Mouse (Mus musculus) erythroblast, embryonic 14.5 days (primary cell): ENCODE results near the gene Kcng4. TPM values are rescaled to one million over a fixed set of nuclear protein-coding genes. Genes with fewer than 3 reads are reported as not detected.

Experiments
- H3K27me3 ChIP-seq: 2 replicates; pipeline ENCODE4 v1.6.1; 2012; ENCODE audit warnings: inconsistent platforms; ENCODE audit not compliant: control insufficient read depth
- H3K36me3 ChIP-seq: 2 replicates; pipeline ENCODE4 v1.6.1; 2012; ENCODE audit warnings: mild to moderate bottlenecking, inconsistent platforms; ENCODE audit not compliant: control insufficient read depth
- H3K4me1 ChIP-seq: 2 replicates; pipeline ENCODE4 v1.6.1; 2012; ENCODE audit warnings: inconsistent platforms; ENCODE audit not compliant: control insufficient read depth
- H3K4me3 ChIP-seq: replicated peaks from 2 replicates; pipeline ENCODE3; 2012; ENCODE audit warnings: moderate library complexity, mild to moderate bottlenecking, inconsistent platforms
- H3K9me3 ChIP-seq: 2 replicates; pipeline ENCODE4 v1.6.1; 2012; ENCODE audit warnings: low read length, inconsistent platforms, mixed read lengths; ENCODE audit not compliant: control insufficient read depth
- GATA1 ChIP-seq: IDR thresholded peaks from 2 replicates; pipeline ENCODE4 v1.6.1; 2012; ENCODE audit warnings: low read length, inconsistent platforms, mixed read lengths
- TAL1 ChIP-seq: IDR thresholded peaks from 3 replicates; pipeline ENCODE4 v1.6.1; 2012; ENCODE audit warnings: low read length, inconsistent platforms, mixed read lengths
- polyA plus RNA-seq: library from polyadenylated mRNA; stranded (reverse); fragments of >175 nt; gene quantifications from 2 replicates; pipeline ENCODE4 v1.2.3, GENCODE M21; 2012

Kcng4 gene
- polyA plus RNA-seq, 1 experiment: not detected

DNA sequence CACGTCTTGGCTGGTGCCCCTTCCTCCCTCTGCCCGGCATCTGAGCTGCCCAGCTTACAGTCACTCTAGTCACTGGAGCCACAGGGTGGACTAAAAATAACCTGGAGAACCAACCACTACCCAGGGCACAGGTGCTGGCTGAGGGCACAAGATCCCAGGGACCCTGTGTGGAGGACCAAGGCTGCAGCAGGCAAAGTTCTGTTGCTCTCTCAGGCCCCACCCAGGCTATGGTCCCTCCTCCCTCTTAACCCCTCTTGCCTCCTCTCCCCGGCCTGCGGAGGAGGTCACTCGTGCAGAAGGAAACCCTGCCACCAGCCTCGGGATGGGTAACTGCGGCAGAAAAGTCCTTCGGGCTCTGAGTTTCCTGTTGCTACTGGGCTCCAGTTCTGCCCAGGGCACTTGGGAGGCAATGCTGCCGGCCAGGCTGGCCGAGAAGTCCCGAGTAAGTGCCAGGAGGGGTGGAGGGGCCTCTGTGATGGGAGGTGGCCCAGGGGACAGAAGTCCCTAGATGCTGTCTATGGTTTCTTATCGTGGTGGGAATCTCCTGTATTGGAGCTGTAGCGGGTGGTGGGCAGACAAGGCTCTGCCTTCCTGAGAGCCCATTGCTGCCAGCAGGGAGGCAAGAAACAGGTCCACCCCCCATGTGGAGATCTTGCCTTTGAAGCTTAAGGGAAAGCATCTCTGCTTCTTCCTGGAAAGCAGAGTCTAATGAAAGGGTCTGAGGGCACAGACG is 30.9 kb upstream of the Kcng4 start, which contains the start of gene Wfdc1:
Gene Wfdc1, plus strand, starts transcription at position 147 of the 733 bp plus-strand sequence.
- no peaks in the 10 kb centered on the region for H3K4me1 ChIP-seq
- no peaks in the 10 kb centered on the region for H3K36me3 ChIP-seq

DNA sequence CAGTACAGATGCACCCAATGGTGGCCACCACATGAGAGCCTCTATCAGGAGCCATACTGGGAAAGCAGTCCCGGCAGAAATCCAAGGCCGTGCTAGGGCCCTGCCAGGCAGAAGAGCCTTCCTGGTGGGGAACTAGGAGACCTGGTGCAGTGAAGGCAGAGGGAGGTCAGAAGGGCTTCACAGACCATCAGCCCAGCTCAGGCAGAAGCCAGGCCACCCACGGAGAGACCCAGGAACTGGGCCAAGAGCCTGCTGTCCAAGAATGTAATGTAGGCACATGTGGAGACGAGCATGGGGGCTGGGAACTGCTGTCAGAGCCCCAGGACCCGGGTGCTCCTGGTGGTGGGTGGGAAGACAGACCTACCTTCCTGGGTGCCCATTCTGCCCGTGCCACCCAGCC is 29.8 kb upstream of the Kcng4 start:
- no peak for TF ChIP-seq TAL1
- H3K4me1 ChIP-seq: no peaks in the 10 kb centered on the region
- H3K9me3 ChIP-seq: no peaks in the 10 kb centered on the region
- H3K27me3 ChIP-seq: peaks cover 10% of the 10 kb centered on the region
- no peak overlapping the region for H3K4me3 ChIP-seq
- no peaks in the 10 kb centered on the region for H3K36me3 ChIP-seq

More for the DNA sequence above, 30.9 kb upstream of the Kcng4 start, which contains the start of gene Wfdc1:
- TF ChIP-seq GATA1: no peak
- H3K4me3 ChIP-seq: no peak within 1 kb of the TSS
- H3K27me3 ChIP-seq: peaks cover 10% of the 10 kb centered on the region
- no peaks in the 10 kb centered on the region for H3K9me3 ChIP-seq

GRCm38 (mm10) chr8:119663440-119663839 is 28.0 kb upstream of the Kcng4 start:
- H3K4me1 ChIP-seq: no peaks in the 10 kb centered on the region
- H3K27me3 ChIP-seq: peaks cover 10% of the 10 kb centered on the region
- H3K9me3 ChIP-seq: no peaks in the 10 kb centered on the region
- no peak overlapping the region for H3K4me3 ChIP-seq
- H3K36me3 ChIP-seq: no peaks in the 10 kb centered on the region
- TF ChIP-seq GATA1 (no peak), TAL1 (no peak)

- Histone ChIP-seq H3K9me3 (no peaks in the 10 kb centered on the region), H3K4me1 (no peaks in the 10 kb centered on the region), H3K4me3 (no peak overlapping the region), H3K36me3 (no peaks in the 10 kb centered on the region), H3K27me3 (peaks cover 10% of the 10 kb centered on the region)
- no peak for TF ChIP-seq GATA1
- no peak for TF ChIP-seq TAL1
These were observed 26.4 kb upstream of the Kcng4 start for GRCm38 (mm10) chr8:119661892-119662291.

DNA sequence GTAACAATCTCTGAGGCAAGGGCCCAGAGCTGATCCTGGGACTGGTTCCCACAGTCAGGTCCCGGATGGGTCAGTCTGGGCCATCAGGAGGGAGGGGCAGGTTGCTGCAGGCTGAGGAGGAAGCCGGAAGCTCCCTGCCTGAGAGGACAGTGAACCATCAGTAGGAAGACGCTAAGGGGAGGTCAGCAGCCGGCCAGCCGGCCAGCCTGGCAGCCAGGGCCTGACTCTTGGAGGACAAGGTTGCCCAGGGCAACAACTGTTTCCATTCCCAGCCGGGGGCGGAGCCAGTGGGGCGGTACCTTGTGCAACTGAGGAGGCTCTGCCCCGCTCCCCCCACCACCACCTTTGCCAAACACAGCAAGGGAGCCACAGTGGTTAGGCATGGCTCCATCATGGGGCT is 25.6 kb upstream of the Kcng4 start:
- 0 out of 2 replicates have a peak, but pooled peaks cover 5% of the 10 kb centered on the region for H3K27me3 ChIP-seq

DNA sequence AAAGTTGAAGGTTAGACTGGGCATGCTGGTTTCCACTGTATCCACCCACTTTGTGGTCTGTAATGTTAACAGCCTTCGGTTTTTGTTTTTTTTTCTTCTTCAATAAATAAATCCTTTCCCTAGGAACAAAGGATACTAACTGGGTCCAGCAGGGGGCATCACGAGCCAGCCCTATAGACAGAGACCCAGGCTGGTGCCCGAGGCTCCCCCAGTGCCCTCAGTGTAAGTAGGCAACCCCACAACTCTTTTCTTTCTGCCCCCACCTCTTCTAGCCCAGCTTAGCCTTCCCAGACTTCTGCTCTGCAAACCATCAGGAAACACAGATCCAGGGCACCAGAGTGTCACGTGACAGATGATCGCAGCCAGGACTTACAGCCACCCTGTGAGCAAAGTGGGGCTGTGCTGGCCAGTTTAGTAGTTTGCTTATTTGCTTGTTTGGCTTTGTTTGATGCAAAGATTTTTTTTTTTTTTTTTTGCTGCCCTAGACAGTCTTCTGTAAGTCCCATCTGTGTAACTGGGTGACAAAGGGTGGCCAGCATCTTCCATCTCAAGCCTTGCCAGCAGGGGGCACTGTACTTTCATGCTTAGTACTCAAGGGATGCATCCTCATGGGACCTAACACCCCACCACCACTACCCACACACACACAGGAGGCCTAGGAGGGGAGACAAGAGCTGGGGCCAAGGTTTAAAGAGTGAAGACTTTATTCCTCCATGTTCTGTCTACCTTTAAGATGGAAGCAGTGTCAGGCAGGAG is 21.4 kb upstream of the Kcng4 start:
- TF ChIP-seq TAL1: no peak
- TF ChIP-seq GATA1: no peak
- no peaks in the 10 kb centered on the region for H3K27me3 ChIP-seq
- H3K9me3 ChIP-seq: peaks cover 2% of the 10 kb centered on the region; the same call in 1 of the 2 replicates

More for the DNA sequence above, 25.6 kb upstream of the Kcng4 start:
- no peaks in the 10 kb centered on the region for H3K36me3 ChIP-seq
- no peak overlapping the region for H3K4me3 ChIP-seq
- H3K9me3 ChIP-seq: no peaks in the 10 kb centered on the region
- TF ChIP-seq GATA1 (no peak), TAL1 (no peak)
- no peaks in the 10 kb centered on the region for H3K4me1 ChIP-seq

GRCm38 (mm10) chr8:119651324-119651723 is 15.8 kb upstream of the Kcng4 start:
- TF ChIP-seq GATA1 (no peak), TAL1 (no peak)
- H3K4me1 ChIP-seq: no peaks in the 10 kb centered on the region
- H3K9me3 ChIP-seq: peaks cover 10% of the 10 kb centered on the region
- no peaks in the 10 kb centered on the region for H3K27me3 ChIP-seq
- H3K4me3 ChIP-seq: no peak overlapping the region
- no peaks in the 10 kb centered on the region for H3K36me3 ChIP-seq

More for the DNA sequence above, 21.4 kb upstream of the Kcng4 start:
- no peaks in the 10 kb centered on the region for H3K4me1 ChIP-seq
- no peak overlapping the region for H3K4me3 ChIP-seq
- H3K36me3 ChIP-seq: no peaks in the 10 kb centered on the region

GRCm38 (mm10) chr8:119646846-119647245 is 11.4 kb upstream of the Kcng4 start:
- H3K27me3 ChIP-seq: peaks cover 2% of the 10 kb centered on the region; the same call in 1 of the 2 replicates
- no peaks in the 10 kb centered on the region for H3K36me3 ChIP-seq
- TF ChIP-seq GATA1: no peak
- TF ChIP-seq TAL1: no peak
- no peaks in the 10 kb centered on the region for H3K4me1 ChIP-seq
- H3K9me3 ChIP-seq: peaks cover 10% of the 10 kb centered on the region
- H3K4me3 ChIP-seq: no peak overlapping the region

DNA sequence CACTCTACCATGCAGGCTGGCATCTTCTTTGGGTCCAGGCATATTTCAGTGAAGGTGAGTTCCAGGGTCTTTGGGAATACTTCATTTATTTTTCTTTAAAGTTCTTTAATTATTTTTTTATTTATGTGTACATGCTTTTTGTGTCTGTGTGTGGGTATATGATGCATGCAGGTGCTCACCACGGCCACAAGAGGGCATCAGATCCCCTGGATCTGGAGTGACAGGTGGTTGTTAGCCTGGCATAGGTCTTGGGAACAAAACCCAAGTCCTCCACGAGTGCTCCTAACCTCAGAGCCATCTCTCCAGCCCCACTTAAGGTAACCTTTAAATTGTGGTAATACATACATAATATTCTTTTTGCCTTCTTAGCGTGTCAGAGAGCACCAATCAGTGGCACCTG is 10.7 kb upstream of the Kcng4 start:
- Histone ChIP-seq H3K4me3 (no peak overlapping the region), H3K27me3 (peaks cover 2% of the 10 kb centered on the region; the same call in 1 of the 2 replicates), H3K36me3 (no peaks in the 10 kb centered on the region), H3K4me1 (no peaks in the 10 kb centered on the region), H3K9me3 (peaks cover 10% of the 10 kb centered on the region)
- no peak for TF ChIP-seq TAL1
- no peak for TF ChIP-seq GATA1
